Mouse (Mus musculus): ENCODE data around the gene Caln1.
"Not testable (repeated sequence)": the region's sequence is repeated elsewhere in the genome, so short reads cannot be mapped to it uniquely, and the experiment has no call there.

Caln1 gene

GRCm38 (mm10) chr5:130563146-130563545 lies 193.9 kb downstream of the Caln1 start:
- no peak for DNase-seq

- no peak for DNase-seq
Observed at GRCm38 (mm10) chr5:130566002-130566401, 196.7 kb downstream of the Caln1 start.

- peak; percentile 48 for DNase-seq
Observed at GRCm38 (mm10) chr5:130577581-130577980, 208.3 kb downstream of the Caln1 start.

GRCm38 (mm10) chr5:130584042-130584441 lies 214.8 kb downstream of the Caln1 start:
- no peak for DNase-seq

- no peak for DNase-seq
Observed at GRCm38 (mm10) chr5:130586257-130586656, 217.0 kb downstream of the Caln1 start.

- no peak for DNase-seq
Observed at GRCm38 (mm10) chr5:130596541-130596940, 227.3 kb downstream of the Caln1 start.

- DNase-seq = no peak
Observed at GRCm38 (mm10) chr5:130613657-130614056, 244.4 kb downstream of the Caln1 start.

GRCm38 (mm10) chr5:130614209-130614608 lies 245.0 kb downstream of the Caln1 start:
- peak; percentile 73 for DNase-seq

- DNase-seq = no peak
Observed at GRCm38 (mm10) chr5:130620060-130620459, 250.8 kb downstream of the Caln1 start.

GRCm38 (mm10) chr5:130623206-130623605 lies 254.0 kb downstream of the Caln1 start:
- DNase-seq = peak; percentile 94

- no peak for DNase-seq
Observed at GRCm38 (mm10) chr5:130627800-130628199, 258.5 kb downstream of the Caln1 start.

GRCm38 (mm10) chr5:130635397-130635796 lies 266.1 kb downstream of the Caln1 start:
- no peak for DNase-seq

- no peak for DNase-seq
Observed at GRCm38 (mm10) chr5:130641881-130642280, 272.6 kb downstream of the Caln1 start.

GRCm38 (mm10) chr5:130646126-130646525 lies 276.9 kb downstream of the Caln1 start:
- not testable (repeated sequence) for DNase-seq

GRCm38 (mm10) chr5:130658141-130658540 lies 288.9 kb downstream of the Caln1 start:
- DNase-seq = peak; percentile 49

GRCm38 (mm10) chr5:130666091-130666490 lies 296.8 kb downstream of the Caln1 start:
- no peak for DNase-seq

GRCm38 (mm10) chr5:130672588-130672987 lies 303.3 kb downstream of the Caln1 start:
- DNase-seq = no peak

- peak; percentile 77 for DNase-seq
Observed at GRCm38 (mm10) chr5:130673092-130673491, 303.8 kb downstream of the Caln1 start.

GRCm38 (mm10) chr5:130677895-130678294 lies 308.6 kb downstream of the Caln1 start:
- DNase-seq = no peak

GRCm38 (mm10) chr5:130685911-130686658 lies 316.8 kb downstream of the Caln1 start:
- peak; percentile 85 for DNase-seq

- DNase-seq = no peak
Observed at GRCm38 (mm10) chr5:130688385-130689138, 319.3 kb downstream of the Caln1 start.

GRCm38 (mm10) chr5:130691349-130691748 lies 322.1 kb downstream of the Caln1 start:
- DNase-seq = no peak

GRCm38 (mm10) chr5:130699476-130699875 lies 330.2 kb downstream of the Caln1 start:
- no peak for DNase-seq

GRCm38 (mm10) chr5:130701777-130702176 lies 332.5 kb downstream of the Caln1 start:
- DNase-seq = peak; percentile 97

Measured in cerebellum, adult 9-11 months (tissue).